Mouse (Mus musculus): ENCODE results near the gene Btbd17.

The Btbd17 gene

GRCm38 (mm10) chr11:114795848-114796322, at the start of gene Btbd17:
Gene Btbd17, minus strand, starts transcription at chr11:114795945.
- DNase-seq (ENCODE audit: extremely low spot score, low read depth, low spot score): no peak

- no peak for DNase-seq (ENCODE audit: extremely low spot score, low read depth, low spot score)
Observed at GRCm38 (mm10) chr11:114844464-114845220, 48.9 kb upstream of the Btbd17 start.

GRCm38 (mm10) chr11:114843818-114844463, 48.2 kb upstream of the Btbd17 start:
- no peak for DNase-seq (ENCODE audit: extremely low spot score, low read depth, low spot score)

DNA sequence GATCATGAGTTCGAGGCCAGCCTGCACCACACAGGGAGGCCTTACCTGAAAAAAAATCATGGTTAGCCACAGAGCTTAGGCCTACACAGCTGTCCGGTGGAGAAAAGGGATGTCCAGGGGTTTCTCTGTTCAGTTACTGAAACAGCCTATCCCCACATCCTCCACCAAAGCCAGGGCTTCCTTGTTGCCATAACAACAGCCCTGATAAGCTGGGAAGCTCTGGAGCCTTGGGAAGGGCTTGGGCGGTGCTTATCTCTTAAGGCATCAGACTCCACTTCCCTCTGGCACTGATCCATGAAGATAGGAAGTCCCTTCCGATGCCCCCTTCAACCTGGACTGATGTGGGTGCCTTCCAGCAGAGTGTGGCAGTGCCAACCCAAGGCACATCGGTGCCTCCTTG, 37.4 kb upstream of the Btbd17 start:
- no peak for DNase-seq (ENCODE audit: extremely low spot score, low read depth, low spot score)

DNA sequence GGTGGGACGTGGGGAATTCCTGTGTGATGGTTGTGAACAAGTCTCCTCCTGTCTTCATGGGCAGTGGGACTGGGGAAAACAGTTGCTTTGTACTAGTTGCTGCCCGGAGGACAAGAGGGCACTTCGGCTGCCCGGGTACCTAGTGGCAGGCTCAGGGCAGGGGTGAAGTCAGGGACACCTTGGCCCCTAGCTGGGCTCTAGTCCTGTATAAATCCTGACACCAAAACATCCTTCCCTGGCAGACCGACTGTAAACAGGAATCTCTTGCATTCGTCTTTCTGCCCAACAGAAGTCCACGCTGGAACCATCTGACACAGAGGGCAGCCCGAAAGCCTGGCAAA, 34.7 kb upstream of the Btbd17 start:
- DNase-seq (ENCODE audit: extremely low spot score, low read depth, low spot score): no peak

- DNase-seq (ENCODE audit: extremely low spot score, low read depth, low spot score): no peak
Observed at GRCm38 (mm10) chr11:114829499-114830432, 34.0 kb upstream of the Btbd17 start.

DNA sequence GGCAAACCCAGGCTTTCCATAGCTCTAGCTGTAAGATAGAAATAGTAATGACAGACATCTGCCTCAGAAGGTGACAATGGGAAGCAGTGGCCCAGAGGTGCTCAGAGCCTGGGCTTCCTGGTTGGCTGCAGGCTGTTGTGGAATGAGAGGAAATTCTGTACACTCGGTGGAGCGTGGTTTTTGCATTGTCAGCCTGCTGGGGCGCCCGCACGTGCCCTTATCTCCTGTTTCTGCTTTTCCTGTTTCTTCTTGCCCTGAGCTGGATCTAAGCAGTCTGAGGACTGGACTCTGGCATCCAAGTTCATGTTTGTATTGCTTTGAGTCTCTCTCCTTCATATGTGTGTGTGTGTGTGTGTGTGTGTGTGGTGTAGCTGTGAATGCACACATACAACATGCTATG, 30.9 kb upstream of the Btbd17 start:
- no peak for DNase-seq (ENCODE audit: extremely low spot score, low read depth, low spot score)

GRCm38 (mm10) chr11:114823199-114823725, 27.5 kb upstream of the Btbd17 start:
- no peak for DNase-seq (ENCODE audit: extremely low spot score, low read depth, low spot score)

DNA sequence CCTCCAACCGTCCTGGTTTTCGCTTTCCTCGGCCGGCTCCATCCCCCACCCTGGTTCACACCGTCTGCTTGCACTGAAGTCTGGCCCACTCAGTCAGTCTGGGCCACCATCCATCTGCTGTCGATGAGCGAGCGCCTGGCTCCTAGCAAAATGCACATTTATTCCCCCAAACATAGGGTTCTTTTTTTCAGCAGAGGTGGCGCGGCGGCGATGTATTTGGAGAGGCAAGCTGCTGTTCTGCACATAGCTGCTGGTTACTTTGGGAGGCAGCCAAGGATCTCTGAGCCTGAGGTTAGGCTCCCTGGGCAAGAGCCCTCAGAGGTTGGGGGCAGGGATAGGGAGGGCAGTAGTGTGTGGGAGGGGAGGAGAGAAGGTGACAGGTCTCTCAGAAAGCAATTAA, 27.0 kb upstream of the Btbd17 start:
- DNase-seq (ENCODE audit: extremely low spot score, low read depth, low spot score): no peak

DNA sequence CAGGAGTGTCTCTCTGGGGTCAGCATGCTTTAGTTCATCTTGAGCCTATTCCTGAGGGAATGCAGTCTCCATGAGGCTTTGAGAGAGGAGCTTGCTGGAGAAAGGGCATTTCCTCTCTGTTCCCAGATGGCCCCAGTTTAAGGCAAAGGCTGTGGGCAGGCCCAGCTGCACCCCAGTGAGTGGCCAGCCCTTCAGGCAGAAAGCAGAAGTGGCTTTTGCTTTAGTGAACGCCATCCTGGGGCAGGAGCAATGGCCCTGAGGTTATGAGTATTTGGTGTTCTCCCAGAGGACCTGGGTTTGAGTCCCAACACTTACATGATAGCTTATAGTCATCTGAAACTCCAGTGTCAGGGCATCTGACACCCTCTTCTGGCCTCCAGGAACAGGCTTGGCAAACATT, 25.6 kb upstream of the Btbd17 start:
- no peak for DNase-seq (ENCODE audit: extremely low spot score, low read depth, low spot score)

GRCm38 (mm10) chr11:114820444-114820843, 24.7 kb upstream of the Btbd17 start:
- no peak for DNase-seq (ENCODE audit: extremely low spot score, low read depth, low spot score)

DNA sequence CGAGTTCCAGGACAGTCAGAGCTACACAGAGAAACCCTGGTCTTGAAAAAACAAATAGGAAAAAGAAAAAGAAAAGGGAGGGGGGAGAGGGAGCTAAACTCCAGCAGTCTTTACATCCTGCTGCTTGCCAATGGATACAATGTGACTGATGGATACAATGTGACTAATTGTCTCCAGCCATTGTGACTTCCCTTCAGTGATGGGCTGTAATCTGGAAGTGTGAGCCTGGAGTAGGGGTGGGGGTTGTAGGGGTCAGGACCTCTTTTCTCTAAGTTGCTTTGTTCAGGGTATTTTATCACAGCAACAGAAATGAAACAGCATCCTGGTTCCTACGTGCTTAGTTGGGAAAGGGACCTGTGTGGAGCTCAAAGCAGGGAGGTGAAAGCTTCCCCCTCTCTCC, 23.4 kb upstream of the Btbd17 start:
- no peak for DNase-seq (ENCODE audit: extremely low spot score, low read depth, low spot score)

- no peak for DNase-seq (ENCODE audit: extremely low spot score, low read depth, low spot score)
Observed at GRCm38 (mm10) chr11:114818185-114818584, 22.4 kb upstream of the Btbd17 start.

DNA sequence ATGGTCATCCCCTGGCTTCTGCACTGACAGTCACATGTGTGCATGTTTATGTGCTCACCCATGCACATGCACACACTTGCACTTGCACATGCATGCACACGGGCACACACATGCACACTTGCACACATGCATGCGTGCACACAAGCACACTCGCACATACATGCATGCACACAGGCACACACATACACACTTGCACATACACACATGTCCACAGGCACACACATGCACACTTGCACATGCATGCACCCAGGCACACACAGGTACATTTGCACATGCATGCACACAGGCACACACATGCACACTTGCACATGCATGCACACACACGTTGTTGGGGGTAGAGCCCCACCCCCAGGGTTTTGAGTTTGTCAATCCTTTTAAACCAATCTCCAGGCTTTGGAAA, 21.2 kb upstream of the Btbd17 start:
- DNase-seq (ENCODE audit: extremely low spot score, low read depth, low spot score): no peak

DNA sequence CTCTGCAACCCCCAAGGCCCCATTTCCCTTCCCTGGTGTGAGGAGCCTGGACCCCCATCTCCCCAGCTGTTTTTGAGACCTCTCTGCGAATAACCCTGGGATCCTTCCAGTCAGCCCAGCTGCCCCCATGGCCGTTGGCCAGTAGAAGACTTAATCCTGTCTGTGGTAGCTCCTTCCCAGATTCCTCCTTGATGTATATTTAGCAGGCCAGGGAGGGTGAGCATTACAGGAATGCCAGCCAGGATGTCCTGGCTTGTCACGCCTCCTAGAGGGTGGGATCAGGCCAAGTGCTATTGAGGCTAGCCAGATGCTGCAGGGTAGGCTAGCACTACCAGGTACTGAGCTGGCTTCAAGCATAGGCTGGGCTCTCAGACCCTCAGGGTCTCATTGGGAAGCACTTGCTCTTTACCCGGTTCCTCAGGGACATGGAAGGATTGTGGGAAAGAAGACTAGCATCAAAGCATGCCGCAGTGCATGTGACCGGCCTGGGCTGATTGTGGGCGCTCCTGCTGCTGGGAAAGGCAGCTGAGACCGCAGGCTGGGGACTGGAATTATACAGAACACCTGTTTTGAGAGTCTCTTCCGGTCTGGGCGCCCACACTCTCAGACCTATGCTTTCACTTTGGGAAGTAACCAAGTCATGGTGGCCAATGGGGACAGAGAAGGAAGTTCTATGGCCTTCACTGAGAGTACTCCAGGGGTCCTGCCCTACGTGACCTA, 19.3 kb upstream of the Btbd17 start:
- no peak for DNase-seq (ENCODE audit: extremely low spot score, low read depth, low spot score)

DNA sequence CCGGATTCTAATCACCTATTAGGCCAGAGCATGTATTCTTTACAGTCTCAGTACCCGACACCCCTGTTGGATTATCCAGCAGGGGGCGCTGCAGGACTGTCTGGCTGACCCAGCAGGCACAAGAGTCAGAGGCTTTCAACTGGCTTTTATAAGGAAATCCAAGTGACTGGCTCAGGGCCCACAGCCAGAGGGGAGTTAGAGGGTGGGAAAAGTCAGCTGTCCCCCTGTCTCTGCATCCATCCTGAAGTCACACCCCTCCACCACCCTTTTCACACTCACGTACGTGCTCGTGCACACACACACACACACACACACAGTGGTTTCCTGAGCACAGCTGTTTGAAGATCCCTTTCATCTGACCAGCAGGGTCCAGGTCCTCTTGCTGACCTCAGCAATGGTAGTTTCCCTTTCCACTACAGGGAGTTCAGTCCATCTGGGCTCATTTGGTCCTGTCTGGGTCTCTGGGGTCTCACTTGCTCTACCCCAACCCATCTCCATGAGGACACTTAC, 17.0 kb upstream of the Btbd17 start:
- DNase-seq (ENCODE audit: extremely low spot score, low read depth, low spot score): no peak

- DNase-seq (ENCODE audit: extremely low spot score, low read depth, low spot score): no peak
Observed at GRCm38 (mm10) chr11:114810344-114810743, 14.6 kb upstream of the Btbd17 start.

GRCm38 (mm10) chr11:114809371-114809770, 13.6 kb upstream of the Btbd17 start:
- no peak for DNase-seq (ENCODE audit: extremely low spot score, low read depth, low spot score)

DNA sequence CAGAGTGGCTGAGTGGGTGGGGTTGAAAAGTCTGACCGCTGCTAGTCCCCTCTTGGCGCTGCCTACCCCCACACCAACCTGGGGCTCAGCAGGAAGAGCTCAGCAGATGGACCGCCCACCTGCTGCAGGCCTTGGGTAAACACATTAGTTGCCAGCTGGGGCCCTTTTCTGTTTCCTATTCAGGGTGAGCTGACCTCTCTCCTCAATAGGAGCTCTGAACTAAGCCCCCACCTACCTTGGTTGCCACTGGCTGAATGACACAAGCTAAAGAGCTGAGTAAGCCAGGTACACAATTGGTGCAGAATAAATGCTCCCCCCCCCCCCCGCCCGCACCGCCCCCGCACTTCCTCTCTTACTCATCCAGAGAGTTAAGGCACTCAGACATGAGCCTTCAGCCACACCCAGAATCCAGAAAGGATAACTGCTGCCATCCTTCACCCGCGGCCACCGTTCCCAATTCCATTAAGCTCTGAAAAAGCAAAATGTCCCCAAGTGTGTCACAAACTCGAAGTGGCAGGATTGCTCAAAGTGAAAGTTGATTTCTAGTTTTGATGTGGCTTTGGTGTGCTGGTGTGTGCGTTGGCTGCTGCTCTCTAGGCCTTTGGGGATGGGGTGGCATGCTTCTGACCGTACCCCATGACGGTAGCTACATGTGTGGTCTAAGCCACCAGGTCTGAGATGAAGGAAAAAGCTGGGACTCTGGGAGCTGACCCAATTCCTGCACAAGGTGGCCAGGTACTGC, 12.1 kb upstream of the Btbd17 start:
- no peak for DNase-seq (ENCODE audit: extremely low spot score, low read depth, low spot score)

DNA sequence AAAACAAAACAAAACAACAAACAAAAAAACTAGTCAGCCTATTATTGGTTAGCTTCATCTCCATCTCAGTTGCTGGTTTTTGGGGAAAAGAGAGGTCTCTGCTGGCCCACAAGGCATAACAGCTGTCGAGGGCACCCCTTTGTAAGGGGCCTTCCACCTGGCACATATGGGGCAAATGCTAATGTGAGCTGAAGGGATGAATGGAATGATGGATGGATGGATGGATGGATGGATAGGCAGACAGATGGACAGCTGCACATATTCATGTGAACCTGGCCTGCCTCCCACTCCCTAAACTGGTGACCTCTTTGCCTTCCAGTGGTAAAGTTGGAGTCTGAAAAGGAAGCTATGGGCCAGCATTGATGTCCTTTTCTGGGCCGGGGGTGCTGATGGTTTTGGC, 11.3 kb upstream of the Btbd17 start:
- no peak for DNase-seq (ENCODE audit: extremely low spot score, low read depth, low spot score)

Measured in hindlimb bud, embryonic 11.5 days (tissue).